Mouse (Mus musculus) liver (tissue): ENCODE results near the gene Cd80.
"Not testable (repeated sequence)": the region's sequence is repeated elsewhere in the genome, so short reads cannot be mapped to it uniquely, and the experiment has no call there.

ENCODE experiments used
- DNase-seq: peaks from one replicate; pipeline ENCODE4 v3.0.0-alpha.2; 2020; ENCODE audit warnings: mixed read lengths

Gene Cd80

GRCm38 (mm10) chr16:38474677-38475286 lies 19.4 kb downstream of the Cd80 start:
- DNase-seq: no peak

DNA sequence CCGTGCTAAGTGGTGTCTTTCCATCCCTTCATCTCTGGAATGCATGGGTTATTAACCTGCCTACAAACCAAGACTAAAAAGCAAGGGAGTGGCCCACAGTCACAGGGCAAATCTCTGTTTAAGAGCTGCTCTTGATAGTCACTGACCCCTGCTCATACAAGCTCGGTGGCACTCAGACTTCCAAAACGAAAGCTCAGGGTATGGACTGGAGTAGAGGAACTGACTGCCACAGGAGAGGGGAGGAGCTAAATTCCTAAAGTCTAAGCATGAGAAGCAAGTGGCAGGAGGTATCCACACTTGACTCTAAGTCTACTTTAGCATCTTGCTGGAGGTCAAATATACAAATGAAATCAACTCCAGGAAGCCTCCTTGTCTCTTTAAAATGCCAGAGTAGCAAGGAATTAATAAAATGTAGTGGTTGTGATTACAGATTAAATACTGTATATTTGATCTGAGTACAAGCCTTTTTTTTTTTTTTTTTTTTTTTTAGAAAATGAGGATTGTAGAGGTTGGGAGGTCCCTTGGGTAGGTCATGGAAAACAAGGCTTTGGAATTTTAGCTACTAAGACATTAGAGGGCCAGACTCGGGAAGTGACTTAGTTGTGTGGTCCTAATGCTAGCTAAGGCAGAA lies 20.4 kb downstream of the Cd80 start:
- DNase-seq: no peak

DNA sequence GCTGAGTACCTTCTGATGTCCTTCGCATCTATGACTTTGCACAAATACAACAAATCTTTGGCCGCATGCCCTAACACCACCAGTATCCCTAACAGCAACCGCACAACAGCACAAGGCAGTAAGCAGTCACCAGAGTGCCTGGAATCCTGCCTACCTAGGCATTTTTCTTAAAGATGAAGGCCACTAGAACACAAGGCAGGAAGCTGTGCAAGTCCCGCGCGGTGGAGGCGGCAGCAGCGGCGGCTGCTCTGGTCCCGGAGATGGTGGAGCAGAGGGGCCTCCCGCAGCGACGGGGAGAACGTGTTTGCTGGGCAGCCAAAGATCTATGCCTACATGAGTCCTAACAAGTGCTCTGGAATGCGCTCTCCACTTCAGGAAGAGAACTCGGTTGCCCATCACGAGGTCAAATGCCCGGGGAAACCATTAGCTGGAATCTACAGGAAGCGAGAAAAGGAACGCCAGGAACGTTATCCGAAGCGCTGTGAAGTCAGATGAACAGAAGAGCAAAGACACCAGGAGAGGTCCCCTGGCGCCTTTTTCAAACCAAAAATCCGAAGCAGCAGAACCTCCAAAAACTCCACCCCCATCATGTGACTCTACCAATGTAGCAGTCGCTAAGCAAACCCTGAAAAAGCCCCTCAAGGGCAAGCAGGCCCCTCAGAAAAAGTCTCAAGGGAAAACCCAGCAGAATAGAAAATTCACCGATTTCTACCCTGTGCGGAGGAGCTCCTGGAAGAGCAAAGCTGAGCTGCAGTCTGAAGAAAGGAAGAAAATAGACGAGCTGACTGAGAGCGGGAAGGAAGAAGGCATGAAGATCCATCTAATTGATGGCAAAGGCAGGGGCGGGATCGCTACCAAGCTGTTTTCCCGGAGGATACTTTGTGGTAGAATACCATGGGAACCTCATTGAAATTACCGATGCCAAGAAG lies 21.2 kb downstream of the Cd80 start:
- peak; percentile 46 for DNase-seq

- DNase-seq: not testable (repeated sequence)
Observed at GRCm38 (mm10) chr16:38477241-38477608, 21.9 kb downstream of the Cd80 start.

GRCm38 (mm10) chr16:38478296-38478695 lies 22.9 kb downstream of the Cd80 start:
- no peak for DNase-seq

- peak; percentile 39 for DNase-seq
Observed at GRCm38 (mm10) chr16:38481327-38481726, 26.0 kb downstream of the Cd80 start.

DNA sequence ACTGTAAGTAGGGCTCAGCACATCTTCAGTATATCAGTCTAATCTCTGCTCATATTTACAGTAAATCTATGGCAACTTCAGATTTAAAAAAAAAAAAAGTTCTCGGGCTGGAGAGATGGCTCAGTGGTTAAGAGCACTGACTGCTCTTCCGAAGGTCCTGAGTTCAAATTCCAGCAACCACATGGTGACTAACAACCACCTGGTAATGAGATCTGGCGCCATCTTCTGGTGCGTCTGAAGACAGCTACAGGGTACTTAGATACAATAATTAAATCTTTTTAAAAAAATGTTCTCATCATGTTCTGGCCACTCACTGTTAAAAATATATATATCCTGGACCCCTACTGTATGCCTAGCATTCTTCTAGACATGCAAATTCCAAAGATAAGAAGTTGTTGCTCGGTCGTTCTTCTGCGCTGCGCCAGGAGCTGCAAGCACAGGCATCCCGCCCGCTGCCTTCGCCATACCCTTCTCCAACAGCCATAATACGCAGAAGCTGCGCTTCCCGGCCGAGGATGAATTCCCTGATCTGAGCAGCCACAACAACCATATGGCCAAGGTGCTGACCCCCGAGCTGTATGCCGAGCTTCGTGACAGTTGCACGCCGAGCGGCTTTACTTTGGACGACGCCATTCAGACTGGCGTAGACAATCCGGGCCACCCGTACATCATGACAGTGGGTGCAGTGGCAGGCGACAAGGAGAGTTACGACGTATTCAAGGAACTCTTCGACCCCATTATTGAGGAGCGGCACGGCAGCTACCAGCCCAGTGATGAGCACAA lies 27.6 kb downstream of the Cd80 start:
- DNase-seq: peak; percentile 49

DNA sequence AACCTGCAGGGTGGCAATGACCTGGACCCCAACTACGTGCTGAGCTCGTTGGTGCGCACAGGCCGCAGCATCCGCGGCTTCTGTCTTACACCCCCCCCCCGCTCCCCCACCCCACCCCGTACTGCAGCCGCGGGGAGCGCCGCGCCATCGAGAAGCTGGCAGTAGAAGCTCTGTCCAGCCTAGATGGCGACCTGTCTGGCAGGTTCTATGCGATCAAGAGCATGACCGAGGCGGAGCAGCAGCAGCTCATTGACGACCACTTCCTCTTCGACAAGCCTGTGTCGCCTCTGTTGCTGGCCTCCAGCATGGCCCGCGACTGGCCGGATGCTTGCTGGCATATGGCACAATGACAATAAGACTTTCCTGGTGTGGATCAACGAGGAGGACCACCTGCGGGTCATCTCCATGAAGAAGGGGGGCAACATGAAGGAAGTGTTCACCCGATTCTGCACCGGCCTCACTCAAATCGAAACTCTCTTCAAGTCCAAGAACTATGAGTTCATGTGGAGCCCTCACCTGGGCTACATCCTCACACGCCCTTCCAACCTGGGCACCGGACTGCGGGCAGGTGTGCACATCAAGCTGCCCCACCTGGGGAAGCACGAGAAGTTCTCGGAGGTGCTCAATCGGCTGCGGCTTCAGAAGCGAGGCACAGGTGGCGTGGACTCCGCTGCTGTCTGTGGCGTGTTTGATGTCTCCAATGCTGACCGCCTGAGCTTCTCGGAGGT lies 28.4 kb downstream of the Cd80 start:
- DNase-seq: no peak

- DNase-seq: no peak
Observed at GRCm38 (mm10) chr16:38492551-38492950, 37.2 kb downstream of the Cd80 start.

DNA sequence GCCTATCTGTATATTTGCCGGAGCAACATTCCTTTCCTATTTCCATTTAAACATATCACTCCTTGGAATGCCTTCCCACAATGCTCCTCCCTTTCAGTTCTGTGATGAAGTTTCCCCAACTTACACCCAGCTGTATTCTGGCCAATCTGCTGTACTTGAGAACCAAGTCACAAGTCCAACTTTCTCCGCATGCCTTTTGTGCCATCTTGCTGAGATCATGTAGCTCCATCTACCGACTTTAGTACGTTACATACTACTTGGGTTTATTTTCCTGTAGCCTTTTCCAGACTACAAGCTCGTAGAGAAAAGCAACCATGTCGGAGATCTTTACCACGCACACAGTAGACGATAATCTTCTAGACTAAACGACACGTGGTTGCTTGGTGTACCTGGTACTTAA lies 38.5 kb downstream of the Cd80 start:
- DNase-seq: no peak

DNA sequence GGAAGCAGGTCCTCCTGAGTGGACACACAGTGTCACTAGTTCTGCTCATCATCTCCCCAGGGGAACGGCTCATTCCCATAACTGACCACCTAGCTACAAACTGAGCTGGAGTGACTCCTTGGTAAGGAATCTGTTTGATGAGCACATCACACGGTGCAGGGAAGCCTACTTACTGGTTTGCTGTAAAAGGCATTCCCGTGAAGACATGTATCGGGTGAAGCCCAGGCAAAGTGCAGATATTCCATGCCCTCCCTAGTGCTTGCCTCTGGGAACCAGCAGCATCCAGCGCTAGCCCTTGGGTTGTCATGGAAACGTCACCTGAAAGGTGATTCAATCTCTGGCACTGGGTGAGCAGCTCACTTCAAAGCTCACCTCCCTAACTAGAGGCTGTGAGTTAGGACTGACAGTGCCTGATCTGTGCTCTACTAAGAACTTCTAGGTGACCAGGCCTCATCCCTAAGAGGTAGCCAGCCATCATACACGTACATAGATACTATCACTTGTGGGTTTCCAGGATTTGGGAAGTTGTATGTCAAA lies 41.3 kb downstream of the Cd80 start:
- no peak for DNase-seq

GRCm38 (mm10) chr16:38502469-38502868 lies 47.1 kb downstream of the Cd80 start:
- DNase-seq: no peak

GRCm38 (mm10) chr16:38503528-38503927 lies 48.2 kb downstream of the Cd80 start:
- DNase-seq: no peak

- DNase-seq: peak; percentile 60
Observed at GRCm38 (mm10) chr16:38506041-38506634, 50.8 kb downstream of the Cd80 start.

DNA sequence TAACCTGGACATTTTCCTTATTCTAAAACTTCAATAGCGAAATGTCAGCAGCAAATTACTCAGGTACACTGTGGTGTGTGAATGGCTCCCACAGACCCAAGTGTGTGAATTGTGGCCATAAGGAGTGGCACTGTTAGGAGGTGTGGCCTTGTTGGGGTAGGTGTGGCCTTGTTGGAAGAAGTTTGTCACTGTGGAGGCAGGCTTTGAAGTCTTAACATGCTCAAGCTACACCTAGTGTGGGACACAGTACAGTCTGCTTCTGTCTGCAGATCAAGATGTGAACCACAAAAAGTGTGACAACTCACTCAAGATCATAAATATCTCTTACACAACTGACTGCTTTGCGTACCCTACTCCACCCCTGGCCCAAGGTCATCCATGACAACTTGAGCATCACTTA lies 55.5 kb downstream of the Cd80 start:
- DNase-seq: no peak

- DNase-seq: no peak
Observed at GRCm38 (mm10) chr16:38519140-38519539, 63.8 kb downstream of the Cd80 start.

- no peak for DNase-seq
Observed at GRCm38 (mm10) chr16:38521211-38521987, 66.0 kb downstream of the Cd80 start.

DNA sequence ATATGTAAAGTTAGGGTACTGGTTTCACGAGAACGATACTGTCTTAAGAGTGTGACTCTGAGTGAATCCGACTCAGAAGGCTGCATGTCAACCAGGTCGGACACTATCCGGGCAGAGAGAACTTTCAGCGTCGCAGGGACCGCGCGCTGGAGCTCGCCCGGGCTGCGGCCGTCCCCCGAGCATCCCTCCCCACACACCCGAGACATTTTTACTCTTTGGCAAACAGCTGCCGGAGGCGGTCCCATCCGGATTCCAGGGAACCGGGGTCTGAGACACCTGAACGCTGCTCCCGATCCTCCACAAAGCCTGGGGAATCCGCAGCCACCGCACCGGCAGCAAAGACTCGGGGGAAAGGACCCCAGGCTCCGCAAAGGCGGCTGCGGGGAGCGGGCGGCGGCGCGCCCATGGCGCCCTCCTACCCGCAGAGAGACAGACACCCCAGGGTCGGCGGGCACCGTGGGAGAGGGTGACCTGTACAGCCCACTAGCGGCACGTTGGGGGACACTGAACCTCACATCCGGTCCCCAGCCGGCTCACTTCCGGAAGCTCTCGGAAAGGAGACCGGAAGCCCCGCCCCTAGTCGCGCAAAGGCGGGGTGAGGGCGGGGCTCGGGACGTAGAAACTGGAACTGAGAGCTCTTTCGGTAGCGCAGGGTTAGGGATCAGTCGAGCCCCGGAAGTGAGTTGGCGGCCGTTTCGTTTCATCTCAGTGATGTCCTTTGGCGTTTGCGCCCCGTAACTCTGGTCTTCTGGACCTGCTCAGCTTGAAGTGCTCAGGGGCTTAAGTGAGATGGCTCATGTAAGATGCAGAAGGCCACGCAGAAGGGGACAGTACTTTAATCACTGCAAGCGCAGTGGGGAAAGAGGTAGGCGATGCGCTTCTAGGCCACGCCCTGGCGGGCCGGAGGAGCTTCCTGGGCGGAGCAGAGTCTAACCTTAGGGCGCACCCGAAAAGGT lies 67.0 kb downstream of the Cd80 start, which contains the start of gene Timmdc1:
Timmdc1 (minus strand) TSS at position 535 of the 956 bp plus-strand sequence.
- DNase-seq: peak; percentile 96

DNA sequence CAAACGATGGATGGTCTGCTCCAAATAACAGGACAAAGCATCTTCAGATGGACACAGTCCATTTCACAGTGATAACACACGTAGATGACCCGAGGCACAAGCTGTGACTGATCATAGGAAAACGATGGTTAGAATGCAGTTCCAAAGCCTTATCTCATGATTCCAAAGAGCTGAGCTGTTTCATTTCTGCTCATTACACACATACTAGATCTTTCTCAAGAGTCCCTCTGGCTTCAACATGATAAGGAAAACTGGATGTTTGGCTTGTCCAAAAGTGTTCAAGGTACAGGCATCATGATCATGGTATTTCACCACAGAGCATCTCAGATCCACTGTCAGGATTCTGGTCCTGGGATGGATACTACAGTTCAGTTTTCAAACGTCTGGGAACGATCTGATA lies 70.9 kb downstream of the Cd80 start:
- DNase-seq: no peak
